Mouse (Mus musculus): ENCODE measurements at regions not wholly inside any gene's neighbourhood (a gene's known extent, or its start where the extent isn't known, plus 50 kb on each side); places are given as distances from the start of the nearest gene placed in this dataset.

DNA sequence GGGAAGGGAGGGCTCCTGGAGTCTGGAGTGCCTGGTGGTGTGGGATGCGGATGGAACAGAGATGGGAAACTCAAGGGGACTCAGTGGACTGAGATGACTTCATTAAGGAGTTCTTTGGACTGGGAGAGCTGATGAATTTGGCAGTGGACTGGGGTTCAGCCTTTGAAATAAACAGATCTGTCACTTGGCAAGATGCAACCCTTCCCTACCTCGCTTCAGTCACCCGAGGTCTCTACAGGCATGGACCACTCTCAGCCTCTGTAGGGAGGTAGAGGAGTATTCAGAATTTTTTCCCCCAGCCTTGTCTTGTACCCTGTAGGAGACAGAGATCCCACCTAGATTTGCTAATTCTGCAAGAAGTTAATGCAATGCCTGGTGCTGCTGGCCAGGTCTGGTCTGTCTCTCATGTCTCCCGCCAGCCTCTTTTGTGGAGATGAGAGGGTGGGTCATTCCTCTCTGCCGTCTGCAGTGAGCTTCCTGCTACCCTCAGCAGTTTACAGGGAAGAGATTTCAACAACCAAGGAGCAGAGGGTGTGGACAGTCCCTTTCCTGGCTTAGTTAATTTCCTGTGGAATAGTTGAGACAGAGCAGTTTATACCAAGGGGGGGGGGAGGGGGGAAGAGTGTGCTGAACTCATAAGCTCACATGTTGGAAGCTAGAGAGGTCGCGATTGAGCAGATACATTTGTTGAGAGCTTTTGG is 261.0 kb downstream of the Rps24 start:
- TF ChIP-seq EP300 (IDR thresholded peaks at IDR 0.05; ENCODE audit: low read depth) (no peak; the same call in 1 of the 2 replicates), CTCF (IDR thresholded peaks at IDR 0.05; ENCODE audit: low read depth) (no peak)
